Mouse (Mus musculus) monocyte, adult 2 months (primary cell): Measurements from ENCODE around the gene Wasf2.
A peak's percentile ranks its signal among the peaks of the same experiment; 100 is the strongest.

Source experiments
- DNase-seq, 2 experiments: peaks; one replicate each; pipeline ENCODE4 v3.0.0; 2022; ENCODE audit warnings: low spot score in 2 of 2, low read depth in 1 of 2

Gene Wasf2

GRCm38 (mm10) chr4:133226073-133226472 is 95.8 kb downstream of the Wasf2 start:
- DNase-seq: no peak

- no peak for DNase-seq
Measured at GRCm38 (mm10) chr4:133227636-133228035, 97.3 kb downstream of the Wasf2 start.

- no peak for DNase-seq
Measured at GRCm38 (mm10) chr4:133229582-133229981, 99.3 kb downstream of the Wasf2 start.

GRCm38 (mm10) chr4:133233285-133233976 is 103.1 kb downstream of the Wasf2 start:
- DNase-seq: no peak

- DNase-seq: no peak
Measured at GRCm38 (mm10) chr4:133234771-133235170, 104.5 kb downstream of the Wasf2 start.

- no peak for DNase-seq
Measured at GRCm38 (mm10) chr4:133235415-133235814, 105.1 kb downstream of the Wasf2 start.

- peak in 1 of 2 experiments; percentile 22 for DNase-seq
Measured at GRCm38 (mm10) chr4:133237911-133238310, 107.6 kb downstream of the Wasf2 start.

- peak; percentile 9 to 27 for DNase-seq
Measured at GRCm38 (mm10) chr4:133240490-133240921, 110.2 kb downstream of the Wasf2 start, which contains the start of gene Map3k6. Gene Map3k6 (plus strand): TSS chr4:133240818.

- DNase-seq: peak; percentile 72 to 84
Measured at GRCm38 (mm10) chr4:133240934-133241908, 110.9 kb downstream of the Wasf2 start.

GRCm38 (mm10) chr4:133241910-133242309 is 111.6 kb downstream of the Wasf2 start:
- no peak for DNase-seq

GRCm38 (mm10) chr4:133242710-133243109 is 112.4 kb downstream of the Wasf2 start:
- DNase-seq: no peak

GRCm38 (mm10) chr4:133243538-133243937 is 113.2 kb downstream of the Wasf2 start:
- DNase-seq: no peak

- DNase-seq: no peak
Measured at GRCm38 (mm10) chr4:133244289-133244688, 114.0 kb downstream of the Wasf2 start.

- no peak for DNase-seq
Measured at GRCm38 (mm10) chr4:133247072-133247471, 116.8 kb downstream of the Wasf2 start.

- no peak for DNase-seq
Measured at GRCm38 (mm10) chr4:133247806-133248449, 117.6 kb downstream of the Wasf2 start.
